Mouse (Mus musculus) adrenal gland, adult 18-20 months (tissue): Measurements from ENCODE around the gene Ap5b1. TPM values are rescaled to one million over a fixed set of nuclear protein-coding genes. Genes with fewer than 3 reads are reported as not detected.

Experiments used
- DNase-seq, 2 experiments: peaks; one replicate each; pipeline ENCODE4 v3.0.0; 2021 to 2022; ENCODE audit warnings: low spot score in 2 of 2
- long read RNA-seq, 2 experiments: library from polyadenylated mRNA; stranded (forward); transcript quantifications; one replicate each; pipeline ENCODE4 v2.0.0; 2021
- total RNA-seq, 2 experiments: library from RNA; stranded (reverse); gene quantifications; 1 replicate in 1 of 2; 2 replicates in 1 of 2; pipeline ENCODE4 v1.2.3; 2021

Ap5b1 gene
- total RNA-seq = 1 to 10 TPM; 6.5 to 9.9 TPM
- long read RNA-seq, experiment 1, transcript Ap5b1-203 (3 exons, 2,785 nt) = major isoform, 5 of 5 reads
- long read RNA-seq, experiment 1, partial matches to known transcripts = 0 of 5 reads
- long read RNA-seq, experiment 1, other reads (novel, unspliced or antisense) = 0 of 5 reads
- long read RNA-seq, experiment 2, partial matches to known transcripts = 0 of 4 reads
- long read RNA-seq, experiment 2, other reads (novel, unspliced or antisense) = 1 of 4 reads

GRCm38 (mm10) chr19:5567534-5568469, at the start of gene Ap5b1:
Ap5b1 (plus strand) TSS chr19:5568025.
- DNase-seq = peak; percentile 91 to 94

GRCm38 (mm10) chr19:5518721-5519120, 49.1 kb upstream of the Ap5b1 start:
- DNase-seq = no peak

- DNase-seq = no peak
These were observed 42.6 kb upstream of the Ap5b1 start for GRCm38 (mm10) chr19:5525204-5525603.

- DNase-seq = peak; percentile 99
These were observed 38.3 kb upstream of the Ap5b1 start for GRCm38 (mm10) chr19:5529325-5530137.

- no peak for DNase-seq
These were observed 37.7 kb upstream of the Ap5b1 start for GRCm38 (mm10) chr19:5530138-5530524.

GRCm38 (mm10) chr19:5532520-5532919, 35.3 kb upstream of the Ap5b1 start:
- no peak for DNase-seq

- no peak for DNase-seq
These were observed 29.0 kb upstream of the Ap5b1 start for GRCm38 (mm10) chr19:5538786-5539185.

- DNase-seq = no peak
These were observed 24.5 kb upstream of the Ap5b1 start for GRCm38 (mm10) chr19:5543362-5543761.

- no peak for DNase-seq
These were observed 23.8 kb upstream of the Ap5b1 start for GRCm38 (mm10) chr19:5544031-5544430.

- DNase-seq = no peak
These were observed 20.3 kb upstream of the Ap5b1 start for GRCm38 (mm10) chr19:5547471-5548056.

- DNase-seq = no peak
These were observed 14.0 kb upstream of the Ap5b1 start for GRCm38 (mm10) chr19:5553802-5554201.

GRCm38 (mm10) chr19:5554212-5554611, 13.6 kb upstream of the Ap5b1 start:
- DNase-seq = no peak

GRCm38 (mm10) chr19:5558169-5558568, 9.7 kb upstream of the Ap5b1 start:
- DNase-seq = no peak

- no peak for DNase-seq
These were observed 9.1 kb upstream of the Ap5b1 start for GRCm38 (mm10) chr19:5558770-5559169.

GRCm38 (mm10) chr19:5559229-5559628, 8.6 kb upstream of the Ap5b1 start:
- no peak for DNase-seq

GRCm38 (mm10) chr19:5559631-5560456, 8.0 kb upstream of the Ap5b1 start:
- DNase-seq = no peak

- peak in 1 of 2 experiments; percentile 30 for DNase-seq
These were observed 7.3 kb upstream of the Ap5b1 start, which contains the start of gene Ovol1 for GRCm38 (mm10) chr19:5560457-5561041. Ovol1 (minus strand) TSS chr19:5560646.

GRCm38 (mm10) chr19:5561252-5561790, 6.5 kb upstream of the Ap5b1 start:
- no peak for DNase-seq

- DNase-seq = no peak
These were observed 5.9 kb upstream of the Ap5b1 start for GRCm38 (mm10) chr19:5561886-5562285.
